Mouse (Mus musculus) thymus, postnatal 4 days (tissue): ENCODE measurements around the gene Bloc1s6.

Source experiments
- DNase-seq: peaks from one replicate; pipeline ENCODE4 v3.0.0; 2021

Bloc1s6 gene

GRCm38 (mm10) chr2:122765071-122765793, 26.9 kb downstream of the Bloc1s6 start, which contains the start of gene Sqor:
Sqor (plus strand) TSS chr2:122765237.
- DNase-seq = peak; percentile 65

DNA sequence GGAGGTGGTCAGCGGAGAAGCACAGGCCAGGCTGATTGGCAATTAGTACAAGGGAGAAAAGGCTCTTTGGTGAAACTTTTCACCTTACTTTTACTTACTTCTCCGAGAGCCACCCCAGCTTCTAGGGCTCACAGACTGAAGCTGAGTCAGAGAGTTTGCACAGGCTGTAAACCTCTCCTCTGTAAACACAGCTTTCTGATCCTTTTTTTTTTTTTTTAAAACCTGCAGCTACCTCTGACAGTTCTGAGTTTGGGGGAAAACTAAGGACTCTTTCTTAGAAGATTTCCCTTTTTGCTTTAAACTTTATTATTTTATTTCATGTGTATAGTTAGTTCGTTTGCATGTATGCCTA, 27.5 kb downstream of the Bloc1s6 start:
- no peak for DNase-seq

DNA sequence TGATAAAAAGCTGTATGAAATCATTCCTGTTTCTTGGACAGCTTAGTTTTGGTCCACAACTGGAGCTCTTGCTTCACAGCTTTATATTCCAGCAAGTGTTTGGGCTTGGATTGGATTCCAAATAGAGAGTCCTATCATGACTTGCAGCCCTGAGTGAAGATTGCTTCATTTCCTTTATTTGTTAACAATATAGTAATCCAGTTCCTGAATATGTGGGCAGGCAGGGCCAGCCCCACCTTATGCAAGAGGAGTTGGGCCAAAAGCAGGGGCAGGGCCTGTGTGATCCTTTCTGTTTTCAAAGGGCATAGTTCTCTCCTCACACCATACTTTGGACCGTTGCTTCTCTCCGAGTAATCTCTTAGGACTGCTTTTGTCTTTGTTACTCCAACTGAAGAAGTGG, 32.7 kb downstream of the Bloc1s6 start:
- no peak for DNase-seq

GRCm38 (mm10) chr2:122772899-122773298, 34.6 kb downstream of the Bloc1s6 start:
- DNase-seq = no peak

- no peak for DNase-seq
Observed at GRCm38 (mm10) chr2:122775491-122775890, 37.2 kb downstream of the Bloc1s6 start.

GRCm38 (mm10) chr2:122776823-122777222, 38.5 kb downstream of the Bloc1s6 start:
- no peak for DNase-seq

DNA sequence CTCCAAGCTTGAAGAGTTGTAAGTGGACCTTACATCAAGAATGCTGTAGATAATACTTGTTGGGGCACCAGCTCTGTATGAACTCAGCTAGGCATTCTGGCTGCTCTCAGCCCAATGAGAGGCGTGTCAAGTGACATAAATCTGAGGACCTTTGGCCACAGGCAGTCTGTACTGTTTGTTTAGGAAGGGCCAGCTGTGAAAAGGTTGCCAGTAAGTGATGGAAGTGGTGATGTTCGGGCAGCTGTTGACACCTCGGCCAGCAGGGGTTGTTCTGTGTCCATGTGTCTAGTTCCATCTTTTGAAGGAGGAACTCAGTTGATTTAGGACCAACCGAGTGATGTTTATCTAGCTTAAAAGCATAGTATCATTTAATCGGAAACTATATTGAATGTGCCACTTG, 41.7 kb downstream of the Bloc1s6 start:
- DNase-seq = no peak

DNA sequence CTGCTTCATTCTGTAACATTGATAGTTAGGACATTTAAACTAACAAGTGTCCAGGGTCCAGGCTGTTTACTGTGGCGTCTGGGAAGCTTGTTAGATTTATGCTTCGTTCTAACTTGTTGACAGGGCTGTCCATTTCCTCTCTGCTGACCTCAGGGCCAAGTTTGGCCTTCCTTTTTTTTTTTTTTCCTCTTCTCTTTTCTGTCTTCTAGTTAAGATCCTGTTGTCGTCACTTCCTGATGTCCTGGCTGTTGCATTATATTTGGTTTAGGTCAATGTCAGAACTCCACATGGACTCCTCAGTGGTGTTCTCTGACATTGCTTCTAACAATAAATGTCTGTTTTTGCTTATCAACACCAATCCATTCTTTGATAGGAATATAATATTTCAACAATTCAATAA, 42.1 kb downstream of the Bloc1s6 start:
- no peak for DNase-seq

DNA sequence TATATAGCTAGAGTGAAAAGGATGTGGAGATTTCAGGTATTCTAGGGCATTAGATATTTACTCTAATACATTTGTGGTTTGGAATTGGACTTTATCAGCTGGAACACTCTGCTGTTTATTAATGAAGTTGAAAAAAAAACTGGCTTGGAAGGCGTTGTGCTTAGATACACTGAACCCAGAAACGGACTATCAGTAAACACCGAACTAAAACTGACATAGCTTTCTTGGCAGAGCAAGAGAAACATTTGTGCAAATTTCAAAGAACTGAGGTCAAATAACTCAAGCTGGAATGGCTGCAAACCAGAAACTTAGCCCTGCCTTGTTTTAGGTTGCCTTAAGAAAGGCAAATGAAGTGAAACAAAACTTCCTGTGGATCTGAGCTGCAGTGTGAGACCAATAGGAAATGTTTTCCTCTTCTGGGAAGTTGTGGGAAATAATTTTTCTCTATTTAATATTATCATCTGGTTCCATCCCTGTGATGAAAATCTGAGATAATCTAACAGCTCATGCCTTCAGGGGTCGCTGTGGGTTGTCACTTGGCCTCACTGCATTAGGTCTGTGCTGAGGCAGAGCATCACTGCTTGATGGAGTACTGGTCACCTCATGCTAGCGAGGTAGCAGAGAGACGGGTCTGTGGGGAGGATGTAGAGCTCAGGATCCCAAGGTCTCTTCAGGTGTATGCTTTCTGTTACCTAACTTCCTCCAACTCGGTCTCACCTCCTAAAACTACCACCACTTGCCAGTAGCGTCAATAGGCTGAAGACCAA, 43.5 kb downstream of the Bloc1s6 start:
- peak; percentile 22 for DNase-seq

- DNase-seq = no peak
Observed at GRCm38 (mm10) chr2:122783730-122784129, 45.4 kb downstream of the Bloc1s6 start.

DNA sequence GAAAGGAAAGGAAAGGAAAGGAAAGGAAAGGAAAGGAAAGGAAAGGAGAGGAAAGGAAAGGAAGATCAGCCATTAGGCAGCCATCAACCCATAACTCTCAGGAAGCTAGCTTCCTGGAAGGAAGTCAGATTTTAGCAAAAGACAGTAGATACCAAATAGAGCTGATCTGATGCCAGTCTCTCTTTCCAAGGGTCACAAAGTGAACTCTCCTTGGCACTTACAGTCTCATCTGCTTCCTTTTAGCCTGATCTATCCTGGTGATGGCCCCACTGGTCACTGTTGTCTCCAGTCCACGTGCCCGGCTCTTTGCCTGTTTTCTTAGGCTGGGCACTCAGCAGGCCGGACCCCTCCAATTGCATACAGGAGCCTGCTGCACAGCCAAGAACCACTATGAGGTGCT, 46.4 kb downstream of the Bloc1s6 start:
- no peak for DNase-seq

- no peak for DNase-seq
Observed at GRCm38 (mm10) chr2:122786167-122786566, 47.9 kb downstream of the Bloc1s6 start.

- peak; percentile 33 for DNase-seq
Observed at GRCm38 (mm10) chr2:122789311-122789710, 51.0 kb downstream of the Bloc1s6 start.

- no peak for DNase-seq
Observed at GRCm38 (mm10) chr2:122789730-122790129, 51.4 kb downstream of the Bloc1s6 start.
